Mouse (Mus musculus): ENCODE measurements around the gene Hps6. TPM values are rescaled to one million over a fixed set of nuclear protein-coding genes. Genes with fewer than 3 reads are reported as not detected.

Gene Hps6
- total and polyA plus RNA-seq, 3 experiments: 4.1 to 15.0 (median 7.6) TPM

DNA sequence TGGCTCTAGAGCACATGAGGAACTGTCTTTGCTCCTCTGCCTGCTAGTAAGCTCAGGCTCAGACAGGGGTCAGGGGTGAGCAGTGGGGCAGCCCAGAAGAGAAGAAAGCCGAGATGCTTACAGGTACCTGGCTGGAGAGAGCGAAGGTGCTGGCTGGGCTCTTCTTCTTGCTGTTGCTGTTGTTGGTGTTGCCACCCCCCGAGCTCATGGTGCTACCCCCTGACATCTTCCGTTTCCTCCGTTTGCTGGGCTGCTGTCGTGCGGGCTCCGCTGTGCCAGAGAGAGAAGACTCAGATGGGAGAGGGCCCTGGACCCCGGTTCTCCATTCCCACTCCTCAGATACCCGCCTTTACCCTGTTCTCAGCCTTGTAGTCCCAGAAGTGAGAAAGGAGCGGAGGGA lies 30.6 kb downstream of the Hps6 start:
- Histone ChIP-seq H3K9me3 (replicated peaks) (peaks cover 6% of the 10 kb centered on the region), H3K4me3 (ENCODE audit: low read depth, low read length) (no peak overlapping the region), H3K27me3 (ENCODE audit: insufficient read depth, low read length) (no peaks in the 10 kb centered on the region), H3K36me3 (replicated peaks) (peaks cover 86% of the 10 kb centered on the region), H3K4me1 (ENCODE audit: insufficient read depth, low read depth, low read length) (peaks cover 69% of the 10 kb centered on the region)
- TF ChIP-seq GATA2 (IDR thresholded peaks at IDR 0.05; ENCODE audit: borderline replicate concordance, low read depth, low read length) (no peak), TAL1 (conservative IDR thresholded peaks at IDR 0.05; ENCODE audit: low read depth, low read length) (no peak), POLR2AphosphoS5 (IDR thresholded peaks at IDR 0.05; ENCODE audit: insufficient replicate concordance, low read depth, low read length) (no peak)
- DNase-seq (ENCODE audit: low spot score) (no peak), ATAC-seq (ENCODE audit: extremely low read depth, insufficient number of reproducible peaks, low FRiP score, poor library complexity, severe bottlenecking) (no peak)

DNA sequence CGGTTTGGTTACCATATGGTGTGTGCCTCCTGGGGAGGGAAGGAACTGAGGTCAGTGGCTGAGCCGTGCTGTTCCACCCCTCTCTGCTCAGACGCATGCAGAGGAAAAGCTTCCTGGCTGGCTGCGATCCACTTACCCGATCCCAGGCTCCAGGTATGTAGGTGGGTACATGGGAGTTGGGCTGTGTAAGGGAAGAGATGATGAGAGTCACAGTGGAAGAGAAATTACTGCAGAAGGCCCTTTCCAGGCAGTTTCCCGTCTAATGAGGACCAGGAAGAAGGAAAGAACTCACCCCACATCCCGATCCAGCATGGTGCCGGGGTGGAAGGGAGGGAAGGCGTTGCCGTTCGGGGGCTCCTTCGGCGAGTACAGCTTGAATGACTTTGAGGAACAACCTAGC lies 32.7 kb downstream of the Hps6 start:
- peak overlapping the region; percentile 38; the same call in 1 of the 2 replicates for H3K4me3 ChIP-seq (ENCODE audit: low read depth, low read length)
- ATAC-seq (ENCODE audit: extremely low read depth, insufficient number of reproducible peaks, low FRiP score, poor library complexity, severe bottlenecking): no peak
- H3K27me3 ChIP-seq (ENCODE audit: insufficient read depth, low read length): no peaks in the 10 kb centered on the region
- no peak for DNase-seq (ENCODE audit: low spot score)
- H3K9me3 ChIP-seq (replicated peaks): no peaks in the 10 kb centered on the region
- TF ChIP-seq POLR2AphosphoS5 (IDR thresholded peaks at IDR 0.05; ENCODE audit: insufficient replicate concordance, low read depth, low read length): no peak
- peaks cover 78% of the 10 kb centered on the region for H3K4me1 ChIP-seq (ENCODE audit: insufficient read depth, low read depth, low read length)
- H3K36me3 ChIP-seq (replicated peaks): peaks cover 77% of the 10 kb centered on the region

DNA sequence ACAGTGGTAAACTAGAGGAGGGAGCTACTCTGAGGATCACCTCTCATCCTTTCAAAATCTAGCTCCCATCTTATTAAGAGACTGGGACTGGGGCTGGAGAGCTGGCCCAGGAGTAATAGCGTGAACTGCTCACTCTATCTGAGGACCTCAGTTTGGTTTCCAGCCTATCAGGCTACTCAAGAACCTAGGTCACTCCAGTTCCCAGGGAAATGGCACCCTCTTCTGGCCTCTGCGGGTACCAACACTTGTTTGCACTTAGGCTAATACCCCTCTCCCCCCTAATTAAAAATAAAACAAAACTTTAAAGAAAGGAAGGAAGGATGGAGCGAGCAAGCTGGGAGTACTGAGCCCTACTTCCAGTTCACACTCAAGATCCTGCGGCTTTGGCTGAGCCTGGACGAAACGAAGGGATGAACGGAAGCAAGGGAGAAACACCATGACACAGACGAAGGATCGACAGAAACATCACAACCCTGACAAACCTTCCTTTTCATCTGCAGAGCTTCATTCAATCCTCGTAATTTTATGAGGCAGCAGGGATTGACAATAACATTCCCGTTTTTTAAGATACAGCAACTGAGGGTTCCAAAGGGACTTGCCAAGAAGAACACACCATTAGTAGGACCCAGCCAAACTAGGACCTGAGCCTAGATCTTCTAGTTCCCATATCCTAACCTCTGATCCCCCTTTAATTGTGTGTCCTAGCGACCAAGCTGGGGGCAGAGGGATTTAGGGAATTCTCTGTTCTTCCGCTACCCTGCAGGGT lies 33.4 kb downstream of the Hps6 start:
- peaks cover 77% of the 10 kb centered on the region for H3K36me3 ChIP-seq (replicated peaks)

DNA sequence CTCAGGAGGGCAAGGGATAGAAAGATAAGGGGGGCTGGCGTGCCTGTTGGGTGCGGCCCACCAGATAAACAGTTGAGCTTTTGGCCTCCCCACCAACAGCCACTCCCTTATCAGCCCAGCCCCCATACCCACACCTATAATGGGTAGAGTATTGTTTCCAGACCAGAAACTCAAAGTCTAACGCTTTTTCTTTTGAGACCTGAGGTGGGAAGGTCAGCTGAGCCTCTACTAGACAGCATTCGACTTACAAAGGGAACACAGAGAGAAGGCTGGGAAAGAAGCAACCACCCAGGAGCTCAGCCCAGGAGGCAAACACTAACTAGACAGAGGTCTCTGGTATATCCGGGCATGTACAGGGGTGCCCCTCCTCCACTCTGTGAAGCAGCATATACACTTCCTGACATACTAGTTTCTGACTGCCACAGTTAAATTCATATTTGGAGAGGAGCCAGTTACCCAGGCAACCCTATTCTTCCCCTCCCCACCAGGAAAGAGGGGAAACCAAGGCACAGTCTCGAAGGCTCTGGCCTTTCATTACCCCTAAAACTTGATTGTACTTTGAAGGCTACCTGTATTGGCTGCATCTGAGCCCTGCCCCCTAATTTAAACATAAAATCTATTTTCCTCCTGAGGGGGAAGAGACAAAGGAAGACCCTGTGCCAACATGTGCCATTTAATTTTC lies 34.1 kb downstream of the Hps6 start:
- Histone ChIP-seq H3K4me3 (ENCODE audit: low read depth, low read length) (peak overlapping the region; percentile 88), H3K36me3 (replicated peaks) (peaks cover 74% of the 10 kb centered on the region), H3K27me3 (ENCODE audit: insufficient read depth, low read length) (no peaks in the 10 kb centered on the region), H3K4me1 (ENCODE audit: insufficient read depth, low read depth, low read length) (peaks cover 82% of the 10 kb centered on the region), H3K9me3 (replicated peaks) (no peaks in the 10 kb centered on the region)
- ATAC-seq (ENCODE audit: extremely low read depth, insufficient number of reproducible peaks, low FRiP score, poor library complexity, severe bottlenecking) (no peak), DNase-seq (ENCODE audit: low spot score) (peak; percentile 50)
- no peak for TF ChIP-seq GATA2 (IDR thresholded peaks at IDR 0.05; ENCODE audit: borderline replicate concordance, low read depth, low read length)
- TF ChIP-seq TAL1 (conservative IDR thresholded peaks at IDR 0.05; ENCODE audit: low read depth, low read length): peak; percentile 72; the same call in 1 of the 2 replicates

More for the DNA sequence above, 33.4 kb downstream of the Hps6 start:
- Histone ChIP-seq H3K4me1 (ENCODE audit: insufficient read depth, low read depth, low read length) (peaks cover 82% of the 10 kb centered on the region), H3K27me3 (ENCODE audit: insufficient read depth, low read length) (no peaks in the 10 kb centered on the region), H3K4me3 (ENCODE audit: low read depth, low read length) (peak overlapping the region; percentile 88), H3K9me3 (replicated peaks) (no peaks in the 10 kb centered on the region)
- no peak for ATAC-seq (ENCODE audit: extremely low read depth, insufficient number of reproducible peaks, low FRiP score, poor library complexity, severe bottlenecking)
- no peak for DNase-seq (ENCODE audit: low spot score)
- no peak for TF ChIP-seq TAL1 (conservative IDR thresholded peaks at IDR 0.05; ENCODE audit: low read depth, low read length)
- TF ChIP-seq POLR2AphosphoS5 (IDR thresholded peaks at IDR 0.05; ENCODE audit: insufficient replicate concordance, low read depth, low read length): no peak
- no peak for TF ChIP-seq GATA1 (IDR thresholded peaks at IDR 0.05; ENCODE audit: borderline replicate concordance, low read length)
- no peak for TF ChIP-seq GATA2 (IDR thresholded peaks at IDR 0.05; ENCODE audit: borderline replicate concordance, low read depth, low read length)
- no peak; the same call in 1 of the 2 replicates for TF ChIP-seq CTCF (IDR thresholded peaks at IDR 0.05; ENCODE audit: low read depth, low read length)

DNA sequence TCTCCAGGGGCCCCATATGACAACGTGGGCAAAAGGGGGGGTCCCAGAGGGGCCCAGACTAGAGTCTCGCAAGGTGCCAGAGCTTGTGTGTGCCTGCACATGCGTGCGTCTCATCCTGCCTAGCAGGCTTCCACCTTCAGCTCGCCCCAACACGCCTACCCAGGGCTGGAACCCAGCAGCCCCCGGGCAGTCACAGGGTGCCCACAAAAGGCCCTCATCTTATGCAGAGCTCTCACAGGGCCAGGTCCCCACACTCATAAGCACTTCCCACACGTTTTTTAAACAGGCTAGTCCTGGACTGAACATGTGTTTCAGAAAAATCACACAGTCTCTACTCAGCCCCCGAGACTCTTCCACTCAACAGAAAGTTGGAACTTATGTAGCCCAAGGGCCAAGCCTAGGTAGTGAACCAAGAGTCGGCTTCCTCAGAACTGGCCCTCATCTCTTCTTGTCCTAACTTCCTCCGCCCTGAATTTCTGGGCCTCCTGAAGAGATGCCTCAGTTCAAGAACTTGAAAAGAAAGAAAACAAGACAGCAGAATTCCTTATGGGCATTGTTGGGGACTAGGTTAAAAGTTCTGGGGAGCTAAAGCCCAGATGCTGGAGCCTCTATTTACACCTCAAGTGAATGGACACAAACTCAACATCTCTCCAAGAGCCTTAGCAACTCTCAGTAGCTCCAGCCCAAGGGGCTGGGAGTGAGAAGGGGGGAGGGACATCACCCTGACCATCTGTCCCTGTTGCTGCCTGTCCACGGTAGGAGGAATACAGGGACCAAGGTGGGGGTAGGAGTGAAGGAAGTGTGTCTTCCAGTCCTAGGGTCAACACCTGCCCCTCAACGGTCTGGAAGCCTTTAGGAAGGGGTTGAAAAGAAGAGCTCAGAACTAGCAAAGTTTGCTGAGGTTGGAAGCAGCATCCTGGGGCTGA lies 34.9 kb downstream of the Hps6 start:
- Histone ChIP-seq H3K36me3 (replicated peaks) (peaks cover 74% of the 10 kb centered on the region), H3K9me3 (replicated peaks) (no peaks in the 10 kb centered on the region), H3K27me3 (ENCODE audit: insufficient read depth, low read length) (no peaks in the 10 kb centered on the region), H3K4me3 (ENCODE audit: low read depth, low read length) (peak overlapping the region; percentile 88), H3K4me1 (ENCODE audit: insufficient read depth, low read depth, low read length) (peaks cover 83% of the 10 kb centered on the region)
- ATAC-seq (ENCODE audit: extremely low read depth, insufficient number of reproducible peaks, low FRiP score, poor library complexity, severe bottlenecking) (no peak), DNase-seq (ENCODE audit: low spot score) (no peak)
- TF ChIP-seq GATA1 (IDR thresholded peaks at IDR 0.05; ENCODE audit: borderline replicate concordance, low read length) (no peak), POLR2AphosphoS5 (IDR thresholded peaks at IDR 0.05; ENCODE audit: insufficient replicate concordance, low read depth, low read length) (no peak), CTCF (IDR thresholded peaks at IDR 0.05; ENCODE audit: low read depth, low read length) (no peak), TAL1 (conservative IDR thresholded peaks at IDR 0.05; ENCODE audit: low read depth, low read length) (no peak), GATA2 (IDR thresholded peaks at IDR 0.05; ENCODE audit: borderline replicate concordance, low read depth, low read length) (no peak)

DNA sequence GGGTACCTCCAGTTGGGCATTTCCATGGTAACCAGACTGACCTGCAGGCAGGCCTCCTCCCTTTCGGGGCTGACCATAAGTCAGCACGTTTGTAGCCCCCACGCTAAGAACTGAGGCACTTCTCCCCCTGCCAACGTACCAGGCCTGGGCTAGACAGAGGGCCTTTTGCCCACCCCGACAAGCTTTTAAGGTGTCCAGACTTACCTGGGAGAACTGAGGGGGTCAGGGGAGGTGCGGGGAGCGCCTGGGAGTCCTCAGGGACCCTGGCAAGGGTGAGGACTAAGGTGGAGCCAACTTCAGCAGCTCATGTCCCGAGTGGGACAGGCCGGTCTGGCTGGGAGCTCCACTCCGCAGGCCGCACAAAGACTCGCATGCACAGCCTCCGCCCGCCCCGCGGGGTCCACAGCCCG lies 35.5 kb downstream of the Hps6 start:
- Histone ChIP-seq H3K36me3 (replicated peaks) (peaks cover 72% of the 10 kb centered on the region), H3K27me3 (ENCODE audit: insufficient read depth, low read length) (no peaks in the 10 kb centered on the region), H3K4me3 (ENCODE audit: low read depth, low read length) (peak overlapping the region; percentile 88), H3K4me1 (ENCODE audit: insufficient read depth, low read depth, low read length) (peaks cover 86% of the 10 kb centered on the region), H3K9me3 (replicated peaks) (no peaks in the 10 kb centered on the region)
- no peak for DNase-seq (ENCODE audit: low spot score)
- TF ChIP-seq GATA1 (IDR thresholded peaks at IDR 0.05; ENCODE audit: borderline replicate concordance, low read length) (no peak), POLR2AphosphoS5 (IDR thresholded peaks at IDR 0.05; ENCODE audit: insufficient replicate concordance, low read depth, low read length) (no peak), GATA2 (IDR thresholded peaks at IDR 0.05; ENCODE audit: borderline replicate concordance, low read depth, low read length) (no peak)
- no peak for ATAC-seq (ENCODE audit: extremely low read depth, insufficient number of reproducible peaks, low FRiP score, poor library complexity, severe bottlenecking)

All from G1E (cell line).